Mouse (Mus musculus): ENCODE measurements around the gene Wdr77. TPM values are rescaled to one million over a fixed set of nuclear protein-coding genes. Genes with fewer than 3 reads are reported as not detected.

Wdr77 gene
- 28.7 and 33.4 TPM in 2 replicates for polyA plus RNA-seq (2021; fragmentation: Nextera tagmentation)
- long read RNA-seq, experiment 1, transcript Wdr77-201 (10 exons, 3,682 nt) = major isoform, 271 of 321 reads
- long read RNA-seq, experiment 1, partial matches to known transcripts = 15 of 321 reads
- long read RNA-seq, experiment 1, other reads (novel, unspliced or antisense) = 35 of 321 reads
- long read RNA-seq, experiment 2, transcript Wdr77-201 (10 exons, 3,682 nt) = major isoform, 31 of 35 reads
- long read RNA-seq, experiment 2, partial matches to known transcripts = 2 of 35 reads
- long read RNA-seq, experiment 2, other reads (novel, unspliced or antisense) = 2 of 35 reads

GRCm38 (mm10) chr3:105958974-105959580 is at the start of gene Wdr77:
Gene Wdr77 (plus strand): TSS chr3:105959369.

GRCm38 (mm10) chr3:105932240-105933071 is 26.7 kb upstream of the Wdr77 start, which contains the start of gene I830077J02Rik:
Gene I830077J02Rik (minus strand): TSS chr3:105932664.

GRCm38 (mm10) chr3:105959999-105960398 is 830 bp downstream of the Wdr77 start, which contains the start of gene Atp5f1:
Gene Atp5f1 (minus strand): TSS chr3:105960099.

GRCm38 (mm10) chr3:105973411-105973810 is 14.2 kb downstream of the Wdr77 start, which contains the start of gene Ovgp1:
Gene Ovgp1 (plus strand): TSS chr3:105973711.

GRCm38 (mm10) chr3:106014546-106014945 is 55.4 kb downstream of the Wdr77 start, which contains the start of gene Pifo:
Gene Pifo (minus strand): TSS chr3:106014646.

Other genes starting within 250 kb of the Wdr77 start
- 31.0 and 52.4 TPM in 2 replicates for gene Rap1a, start 158.0 kb upstream of the Wdr77 start, polyA plus RNA-seq (2021; fragmentation: Nextera tagmentation)
- 0.38 and 0.63 TPM in 2 replicates for gene Adora3, start 88.5 kb upstream of the Wdr77 start, polyA plus RNA-seq (2021; fragmentation: Nextera tagmentation)
- gene Tmigd3, start 88.5 kb upstream of the Wdr77 start, polyA plus RNA-seq (2021; fragmentation: Nextera tagmentation) = not detected in 2 replicates
- 0.58 and 1.8 TPM in 2 replicates for gene I830077J02Rik, start 26.7 kb upstream of the Wdr77 start, polyA plus RNA-seq (2021; fragmentation: Nextera tagmentation)
- gene Atp5f1, start 730 bp downstream of the Wdr77 start, polyA plus RNA-seq (2021; fragmentation: Nextera tagmentation) = 510 and 604 TPM in 2 replicates
- gene Ovgp1, start 14.3 kb downstream of the Wdr77 start, polyA plus RNA-seq (2021; fragmentation: Nextera tagmentation) = 0.17 and 0.23 TPM in 2 replicates
- gene Pifo, start 55.3 kb downstream of the Wdr77 start, polyA plus RNA-seq (2021; fragmentation: Nextera tagmentation) = 1.5 and 2.0 TPM in 2 replicates
- gene Chil5, start 73.4 kb downstream of the Wdr77 start, polyA plus RNA-seq (2021; fragmentation: Nextera tagmentation) = 0.26 TPM in 2 replicates
- 1.1 and 1.2 TPM in 2 replicates for gene Chia1, start 153.9 kb downstream of the Wdr77 start, polyA plus RNA-seq (2021; fragmentation: Nextera tagmentation)
- not detected in 2 replicates for gene Chil3, start 208.2 kb downstream of the Wdr77 start, polyA plus RNA-seq (2021; fragmentation: Nextera tagmentation)